Mouse (Mus musculus) ES-Bruce4 (cell line): ENCODE data around the gene Copb2. TPM values are rescaled to one million over a fixed set of nuclear protein-coding genes. Genes with fewer than 3 reads are reported as not detected.

Experiments
- H3K27ac ChIP-seq: 2 replicates; pipeline ENCODE4 v1.5.1; 2012; ENCODE audit warnings: low read length, inconsistent platforms; ENCODE audit not compliant: insufficient read depth
- H3K27me3 ChIP-seq: 2 replicates; pipeline ENCODE4 v1.6.1; 2012; ENCODE audit warnings: mild to moderate bottlenecking, low read length, inconsistent platforms; ENCODE audit not compliant: control insufficient read depth, poor library complexity, insufficient read depth, severe bottlenecking
- H3K36me3 ChIP-seq: 2 replicates; pipeline ENCODE4 v1.6.1; 2012; ENCODE audit warnings: inconsistent platforms, mild to moderate bottlenecking, low read length, moderate library complexity; ENCODE audit not compliant: control insufficient read depth, poor library complexity, insufficient read depth, severe bottlenecking
- H3K4me1 ChIP-seq: one replicate; pipeline ENCODE4 v1.8.1; 2011; ENCODE audit warnings: low read length; ENCODE audit not compliant: control insufficient read depth, insufficient read depth
- H3K4me3 ChIP-seq: 2 replicates; pipeline ENCODE4 v1.5.1; 2011; ENCODE audit warnings: low read depth, mild to moderate bottlenecking, low read length
- H3K9ac ChIP-seq: 2 replicates; pipeline ENCODE4 v1.6.1; 2012; ENCODE audit warnings: low read depth, mild to moderate bottlenecking, inconsistent platforms; ENCODE audit not compliant: poor library complexity, severe bottlenecking
- H3K9me3 ChIP-seq: replicated peaks from 2 replicates; pipeline ENCODE4 v1.6.1; 2012; ENCODE audit warnings: mild to moderate bottlenecking, low read length, inconsistent platforms; ENCODE audit not compliant: control insufficient read depth, poor library complexity, insufficient read depth, severe bottlenecking
- CTCF ChIP-seq: IDR thresholded peaks from one replicate; pipeline ENCODE4 v1.8.1; 2011; ENCODE audit warnings: low read depth, low read length
- EP300 ChIP-seq: IDR thresholded peaks from 2 replicates; pipeline ENCODE4 v1.6.1; 2011; ENCODE audit warnings: low read depth, low read length; ENCODE audit not compliant: insufficient read depth
- POLR2A ChIP-seq: IDR thresholded peaks from one replicate; pipeline ENCODE4 v1.8.1; 2011; ENCODE audit warnings: low read length; ENCODE audit not compliant: insufficient read depth
- polyA plus RNA-seq: library from polyadenylated mRNA; stranded (reverse); fragments of >200 nt; gene quantifications from 2 replicates; pipeline ENCODE4 v1.2.4, GENCODE M21; 2011; ENCODE audit warnings: low read depth; ENCODE audit not compliant: missing spikeins, insufficient read depth, insufficient read length

The Copb2 gene
- polyA plus RNA-seq, 1 experiment: 146 TPM

DNA sequence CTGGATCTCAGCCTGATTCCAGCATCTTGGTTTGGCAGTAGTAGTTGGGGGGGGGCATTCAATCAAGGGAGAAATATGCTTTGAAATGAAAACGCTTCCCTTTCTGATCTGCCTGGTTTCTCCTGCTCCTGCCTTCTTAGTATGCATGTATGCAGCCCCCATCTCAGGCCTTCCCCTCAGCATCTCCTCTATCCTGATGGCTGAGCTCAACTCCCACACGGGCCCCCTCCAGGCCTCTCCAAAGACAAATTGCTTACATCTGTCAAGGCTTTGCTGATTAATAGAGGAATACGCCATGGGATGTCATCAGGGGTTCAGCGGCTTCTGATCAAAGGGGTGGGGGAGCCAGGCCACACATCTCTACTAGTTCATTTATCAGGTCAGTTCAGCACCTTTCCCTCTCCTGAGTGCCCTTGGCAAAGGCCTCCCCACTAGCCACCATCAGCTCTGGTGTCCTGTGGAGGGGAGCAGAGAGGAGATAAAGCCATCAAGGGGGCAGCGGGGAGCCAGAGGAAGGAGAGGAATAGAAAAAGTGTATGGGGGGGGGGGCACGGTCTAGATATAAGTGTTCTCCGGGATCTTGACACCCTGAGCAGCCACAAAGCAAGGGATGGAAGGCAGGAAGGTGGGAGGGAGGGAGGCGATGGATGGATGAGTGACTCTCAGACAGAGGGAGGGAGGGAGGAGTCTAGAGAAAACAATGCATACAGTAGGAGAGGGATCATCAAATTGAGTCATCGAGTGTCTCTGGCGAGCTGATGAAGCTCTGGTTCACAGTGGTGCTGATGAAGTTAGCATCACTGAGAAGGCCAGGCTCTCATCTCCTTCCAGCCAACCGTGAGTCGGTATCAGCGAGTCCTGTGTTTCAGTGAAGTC is 70.0 kb downstream of the Copb2 start:
- Histone ChIP-seq H3K27ac (no peak overlapping the region), H3K9ac (no peak overlapping the region), H3K36me3 (no peaks in the 10 kb centered on the region), H3K27me3 (no peaks in the 10 kb centered on the region), H3K9me3 (no peaks in the 10 kb centered on the region), H3K4me1 (no peaks in the 10 kb centered on the region), H3K4me3 (no peak overlapping the region)
- TF ChIP-seq POLR2A (no peak), CTCF (no peak), EP300 (no peak)

Other genes starting within 250 kb of the Copb2 start
- 14.0 and 14.6 TPM in 2 replicates for gene Rbp1, start 140.8 kb upstream of the Copb2 start, polyA plus RNA-seq
- not detected in 2 replicates for gene Rbp2, start 77.6 kb upstream of the Copb2 start, polyA plus RNA-seq
- gene Mrps22, start 37.9 kb downstream of the Copb2 start, polyA plus RNA-seq: 41.8 and 50.3 TPM in 2 replicates